Mouse (Mus musculus) olfactory bulb, adult 2 months (tissue): ENCODE measurements around the gene Nxpe2. TPM values are rescaled to one million over a fixed set of nuclear protein-coding genes. Genes with fewer than 3 reads are reported as not detected.

Source experiments
- H3K27ac ChIP-seq: fragments of 200-500 bp; 2 replicates; pipeline ENCODE4 v1.5.1; 2012; ENCODE audit warnings: low read depth, low read length; ENCODE audit not compliant: insufficient read depth
- H3K4me1 ChIP-seq: fragments of 200-500 bp; 2 replicates; pipeline ENCODE4 v1.6.1; 2012; ENCODE audit warnings: low read length; ENCODE audit not compliant: control insufficient read depth, insufficient read depth
- H3K4me3 ChIP-seq: fragments of 200-500 bp; 2 replicates; pipeline ENCODE4 v1.5.1; 2012; ENCODE audit warnings: mild to moderate bottlenecking, low read depth, low read length, moderate library complexity; ENCODE audit not compliant: insufficient read depth
- CTCF ChIP-seq: fragments of 200-500 bp; IDR thresholded peaks from 2 replicates; pipeline ENCODE4 v1.5.1; 2012; ENCODE audit warnings: low read depth, mild to moderate bottlenecking, low read length, moderate library complexity; ENCODE audit not compliant: insufficient read depth
- POLR2A ChIP-seq: fragments of 200-500 bp; IDR thresholded peaks from 2 replicates; pipeline ENCODE4 v1.6.1; 2012; ENCODE audit warnings: mild to moderate bottlenecking, low read depth, low read length, moderate library complexity; ENCODE audit not compliant: insufficient read depth
- WGBS: fragments of 180-500 bp; shearing (Covaris S2); methylation state at CpG from one replicate; pipeline ENCODE4 v1.1.7; 2018; 5-methylcytosine and 5-hydroxymethylcytosine counted together
- polyA plus RNA-seq: library from polyadenylated mRNA; stranded (reverse); fragments of >200 nt; gene quantifications from 2 replicates; pipeline ENCODE4 v1.2.4, GENCODE M21; 2012; ENCODE audit warnings: low replicate concordance; ENCODE audit not compliant: missing spikeins, insufficient read depth, insufficient read length

Gene Nxpe2
- polyA plus RNA-seq, 1 experiment: not detected

GRCm38 (mm10) chr9:48354793-48355192 lies 1.5 kb upstream of the Nxpe2 start:
- Histone ChIP-seq H3K27ac (no peak overlapping the region), H3K4me1 (no peaks in the 10 kb centered on the region), H3K4me3 (no peak overlapping the region)
- WGBS: 44% methylated on average over 3 of the region's 3 CpGs
- 0 out of 2 replicates have a peak, but pooled peaks have one; percentile 16 for TF ChIP-seq CTCF
- no peak for TF ChIP-seq POLR2A

- WGBS: 89% methylated on average over 4 of the region's 4 CpGs
These were observed 868 bp upstream of the Nxpe2 start for GRCm38 (mm10) chr9:48354122-48354521.

GRCm38 (mm10) chr9:48345866-48346265 lies 7.4 kb downstream of the Nxpe2 start:
- WGBS: 87% methylated on average over 3 of the region's 3 CpGs
- H3K4me1 ChIP-seq: no peaks in the 10 kb centered on the region
- TF ChIP-seq POLR2A (no peak), CTCF (no peak)
- H3K27ac ChIP-seq: no peak overlapping the region
- H3K4me3 ChIP-seq: no peak overlapping the region

More at GRCm38 (mm10) chr9:48354122-48354521, 868 bp upstream of the Nxpe2 start:
- H3K4me3 ChIP-seq: no peak overlapping the region
- TF ChIP-seq POLR2A (no peak), CTCF (no peak)
- no peaks in the 10 kb centered on the region for H3K4me1 ChIP-seq
- no peak overlapping the region for H3K27ac ChIP-seq

- WGBS: 59% methylated on average over 9 of the region's 9 CpGs
- Histone ChIP-seq H3K4me3 (no peak overlapping the region), H3K4me1 (no peaks in the 10 kb centered on the region), H3K27ac (no peak overlapping the region)
- TF ChIP-seq CTCF: no peak
- TF ChIP-seq POLR2A: no peak
These were observed 7.8 kb downstream of the Nxpe2 start for GRCm38 (mm10) chr9:48345456-48345855.

GRCm38 (mm10) chr9:48340708-48341380 lies 12.4 kb downstream of the Nxpe2 start:
- Histone ChIP-seq H3K27ac (no peak overlapping the region), H3K4me3 (no peak overlapping the region), H3K4me1 (no peaks in the 10 kb centered on the region)
- TF ChIP-seq CTCF (no peak), POLR2A (no peak)
- WGBS: 83% methylated on average over 10 of the region's 10 CpGs

- Histone ChIP-seq H3K27ac (no peak overlapping the region), H3K4me1 (no peaks in the 10 kb centered on the region), H3K4me3 (no peak overlapping the region)
- TF ChIP-seq CTCF: no peak
- no peak for TF ChIP-seq POLR2A
- WGBS: 41% methylated on average over 5 of the region's 5 CpGs
These were observed 13.7 kb downstream of the Nxpe2 start for GRCm38 (mm10) chr9:48339563-48339962.

GRCm38 (mm10) chr9:48338783-48339455 lies 14.3 kb downstream of the Nxpe2 start:
- Histone ChIP-seq H3K4me1 (no peaks in the 10 kb centered on the region), H3K4me3 (no peak overlapping the region), H3K27ac (no peak overlapping the region)
- TF ChIP-seq POLR2A (no peak), CTCF (no peak)
- 86% methylated on average over 4 of the region's 4 CpGs for WGBS

- 88% methylated on average over 7 of the region's 7 CpGs for WGBS
- TF ChIP-seq CTCF (no peak), POLR2A (no peak)
- H3K4me3 ChIP-seq: no peak overlapping the region
- H3K27ac ChIP-seq: no peak overlapping the region
- H3K4me1 ChIP-seq: no peaks in the 10 kb centered on the region
These were observed 23.7 kb downstream of the Nxpe2 start for GRCm38 (mm10) chr9:48329597-48329996.

GRCm38 (mm10) chr9:48326338-48326737 lies 26.9 kb downstream of the Nxpe2 start:
- Histone ChIP-seq H3K4me1 (no peaks in the 10 kb centered on the region), H3K27ac (no peak overlapping the region), H3K4me3 (no peak overlapping the region)
- 88% methylated on average over 9 of the region's 9 CpGs for WGBS
- TF ChIP-seq CTCF (no peak), POLR2A (no peak)
